Mouse (Mus musculus) hindbrain, embryonic 12.5 days (tissue): ENCODE results near the gene Tsc22d3. TPM values are rescaled to one million over a fixed set of nuclear protein-coding genes. Genes with fewer than 3 reads are reported as not detected.

Experiments used
- ATAC-seq: fragments of 200-750 bp; cut with Nextera tagmentation; 2 replicates; pipeline ENCODE4 v1.8.0; 2017; ENCODE audit warnings: moderate TSS enrichment; ENCODE audit not compliant: low FRiP score
- H3K27ac ChIP-seq: fragments of 300-500 bp; sonication (generic); 2 replicates; pipeline ENCODE4 v1.5.1; 2016; ENCODE audit warnings: mild to moderate bottlenecking
- H3K27me3 ChIP-seq: fragments of 300-500 bp; sonication (generic); 2 replicates; pipeline ENCODE4 v1.6.1; 2016; ENCODE audit warnings: mild to moderate bottlenecking
- H3K36me3 ChIP-seq: fragments of 300-500 bp; sonication (generic); 2 replicates; pipeline ENCODE4 v1.6.1; 2016; ENCODE audit warnings: mild to moderate bottlenecking
- H3K4me1 ChIP-seq: fragments of 300-500 bp; sonication (generic); 2 replicates; pipeline ENCODE4 v1.6.1; 2016
- H3K4me2 ChIP-seq: fragments of 300-500 bp; sonication (generic); replicated peaks from 2 replicates; pipeline ENCODE4 v1.6.1; 2016; ENCODE audit warnings: mild to moderate bottlenecking
- H3K4me3 ChIP-seq: fragments of 300-500 bp; sonication (generic); 2 replicates; pipeline ENCODE4 v1.5.1; 2016; ENCODE audit warnings: mild to moderate bottlenecking
- H3K9ac ChIP-seq: fragments of 300-500 bp; sonication (generic); 2 replicates; pipeline ENCODE4 v1.6.1; 2016; ENCODE audit warnings: mild to moderate bottlenecking, moderate library complexity
- H3K9me3 ChIP-seq: fragments of 300-500 bp; sonication (generic); replicated peaks from 2 replicates; pipeline ENCODE4 v1.6.1; 2016; ENCODE audit warnings: mild to moderate bottlenecking
- WGBS: fragments of 180-500 bp; shearing (Covaris S2); methylation state at CpG from one replicate; pipeline ENCODE4 v1.1.7; 2016; 5-methylcytosine and 5-hydroxymethylcytosine counted together
- polyA plus RNA-seq: library from polyadenylated mRNA; unstranded; fragments of >200 nt; fragmentation: Nextera tagmentation; extraction: Ambion mirVana; gene quantifications from 2 replicates; pipeline ENCODE4 v1.2.1, GENCODE M21; 2016

Gene Tsc22d3
- polyA plus RNA-seq, 1 experiment from 2014 or later: 119 TPM

GRCm38 (mm10) chrX:140590142-140590541 lies 10.3 kb downstream of the Tsc22d3 start:
- H3K27ac ChIP-seq: no peak overlapping the region
- no peaks in the 10 kb centered on the region for H3K36me3 ChIP-seq
- H3K4me2 ChIP-seq: no peak overlapping the region
- H3K9ac ChIP-seq: no peak overlapping the region
- H3K9me3 ChIP-seq: no peaks in the 10 kb centered on the region
- H3K27me3 ChIP-seq: peaks cover 32% of the 10 kb centered on the region
- no peak for ATAC-seq
- H3K4me1 ChIP-seq: no peaks in the 10 kb centered on the region
- 80% methylated on average over 2 of the region's 2 CpGs for WGBS
- H3K4me3 ChIP-seq: no peak overlapping the region

DNA sequence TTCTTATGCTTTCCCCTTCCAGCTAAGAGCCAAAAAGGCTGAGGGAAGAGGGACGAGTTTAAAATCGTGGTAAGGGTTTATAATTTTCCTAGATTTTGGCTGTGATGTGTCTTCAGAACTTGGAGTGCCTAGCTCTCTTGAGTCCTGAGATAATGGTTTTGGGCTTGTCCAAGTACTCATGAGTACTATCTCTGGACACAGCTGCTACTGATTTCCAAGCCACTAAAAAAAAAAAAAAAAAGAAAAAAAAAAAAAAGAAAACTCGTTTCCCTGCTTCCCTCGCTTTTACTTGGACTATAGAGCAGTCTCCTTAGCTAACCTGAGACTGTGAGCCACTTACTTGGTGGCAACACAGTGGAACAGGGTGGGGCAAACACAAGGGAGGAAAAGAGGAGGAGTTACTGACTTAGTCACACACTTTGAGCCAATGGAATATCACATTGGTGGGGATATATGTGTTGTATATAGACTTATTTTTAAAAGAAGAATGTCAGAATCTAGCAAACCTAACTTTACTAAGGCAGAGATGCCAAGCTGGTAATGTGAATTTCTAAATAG lies 11.2 kb downstream of the Tsc22d3 start:
- 80% methylated on average over 4 of the region's 4 CpGs for WGBS

GRCm38 (mm10) chrX:140588534-140588933 lies 11.9 kb downstream of the Tsc22d3 start:
- no peak for ATAC-seq
- 79% methylated on average over 5 of the region's 5 CpGs for WGBS

More for the DNA sequence above, 11.2 kb downstream of the Tsc22d3 start:
- Histone ChIP-seq H3K4me1 (no peaks in the 10 kb centered on the region), H3K4me3 (no peak overlapping the region), H3K27me3 (peaks cover 38% of the 10 kb centered on the region), H3K27ac (no peak overlapping the region), H3K36me3 (no peaks in the 10 kb centered on the region), H3K9ac (no peak overlapping the region), H3K9me3 (no peaks in the 10 kb centered on the region), H3K4me2 (no peak overlapping the region)
- ATAC-seq: no peak

DNA sequence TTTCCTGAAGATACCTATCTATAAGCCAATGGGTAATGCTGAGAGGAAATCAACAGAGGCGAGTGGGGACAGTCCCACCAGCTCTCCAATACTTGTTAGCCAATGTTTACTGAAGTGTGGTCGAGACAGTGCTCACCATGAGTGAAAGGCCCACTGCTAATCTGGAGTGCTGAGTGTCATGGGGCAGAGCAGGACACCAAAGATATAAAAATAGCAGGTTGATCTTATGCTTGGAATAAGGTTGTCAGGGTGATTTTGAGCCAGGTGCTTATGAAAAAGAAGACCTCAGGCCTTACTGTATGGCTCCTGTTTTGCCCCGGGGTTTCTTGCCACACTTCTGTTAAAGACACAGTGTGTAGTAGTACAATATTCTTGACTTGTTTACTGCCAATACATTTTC lies 20.0 kb downstream of the Tsc22d3 start:
- no peaks in the 10 kb centered on the region for H3K9me3 ChIP-seq
- no peaks in the 10 kb centered on the region for H3K4me1 ChIP-seq
- peaks cover 69% of the 10 kb centered on the region for H3K27me3 ChIP-seq
- H3K9ac ChIP-seq: no peak overlapping the region
- H3K36me3 ChIP-seq: no peaks in the 10 kb centered on the region
- no peak overlapping the region for H3K4me2 ChIP-seq
- no peak overlapping the region for H3K27ac ChIP-seq
- WGBS: 68% methylated on average over 3 of the region's 3 CpGs
- H3K4me3 ChIP-seq: no peak overlapping the region
- ATAC-seq: no peak

More at GRCm38 (mm10) chrX:140588534-140588933, 11.9 kb downstream of the Tsc22d3 start:
- peaks cover 43% of the 10 kb centered on the region for H3K27me3 ChIP-seq
- H3K4me1 ChIP-seq: no peaks in the 10 kb centered on the region
- H3K9me3 ChIP-seq: no peaks in the 10 kb centered on the region
- no peak overlapping the region for H3K4me3 ChIP-seq
- H3K27ac ChIP-seq: no peak overlapping the region
- no peak overlapping the region for H3K4me2 ChIP-seq
- H3K9ac ChIP-seq: no peak overlapping the region
- no peaks in the 10 kb centered on the region for H3K36me3 ChIP-seq

DNA sequence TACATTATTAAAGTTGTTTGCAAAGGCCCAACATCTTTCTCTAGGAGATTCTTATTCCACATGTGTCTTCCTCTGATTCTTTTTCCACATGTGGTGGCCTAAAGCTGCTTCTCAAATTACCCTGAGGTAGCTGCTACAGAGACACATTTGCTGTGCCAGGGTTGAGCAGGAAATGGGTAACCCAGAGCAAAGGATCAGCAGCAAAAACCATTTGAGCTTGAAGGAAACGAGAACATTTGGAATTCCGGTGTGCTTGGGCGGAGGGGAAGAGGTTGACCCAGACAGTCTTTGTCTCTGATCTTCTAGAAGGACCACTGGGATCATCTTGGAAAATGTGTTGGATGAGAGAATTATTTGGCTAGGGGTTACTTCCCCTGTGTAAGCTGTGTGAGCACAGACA lies 24.8 kb downstream of the Tsc22d3 start:
- no peak overlapping the region for H3K4me3 ChIP-seq
- ATAC-seq: no peak
- no peak overlapping the region for H3K9ac ChIP-seq
- H3K4me2 ChIP-seq: no peak overlapping the region
- no peaks in the 10 kb centered on the region for H3K36me3 ChIP-seq
- H3K27ac ChIP-seq: no peak overlapping the region
- peaks cover 72% of the 10 kb centered on the region for H3K27me3 ChIP-seq
- H3K4me1 ChIP-seq: no peaks in the 10 kb centered on the region
- no peaks in the 10 kb centered on the region for H3K9me3 ChIP-seq
- 83% methylated on average over 3 of the region's 3 CpGs for WGBS

DNA sequence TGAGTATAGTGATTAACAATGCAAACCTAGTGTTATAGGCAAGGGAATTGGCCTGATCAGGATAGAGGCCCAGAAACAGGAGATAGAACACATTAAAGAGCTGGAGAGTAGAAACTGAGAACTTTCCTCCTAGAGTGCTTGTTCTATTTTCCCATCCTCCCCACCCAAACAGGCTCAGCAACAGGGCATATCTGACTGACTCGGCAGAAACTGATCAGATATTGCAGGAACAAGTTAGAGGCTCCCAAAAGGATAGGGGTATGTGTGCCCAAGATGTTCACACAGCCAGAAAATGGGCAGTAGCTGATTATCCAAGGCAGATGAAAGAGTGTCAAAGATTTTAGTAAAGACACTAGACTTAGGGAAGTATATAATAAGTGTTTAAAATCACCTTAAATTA lies 25.3 kb downstream of the Tsc22d3 start:
- H3K9ac ChIP-seq: no peak overlapping the region
- H3K4me2 ChIP-seq: no peak overlapping the region
- no peaks in the 10 kb centered on the region for H3K9me3 ChIP-seq
- H3K27me3 ChIP-seq: peaks cover 73% of the 10 kb centered on the region
- 39% methylated on average over 1 of the region's 1 CpGs for WGBS
- H3K4me1 ChIP-seq: no peaks in the 10 kb centered on the region
- H3K27ac ChIP-seq: no peak overlapping the region
- no peaks in the 10 kb centered on the region for H3K36me3 ChIP-seq
- no peak overlapping the region for H3K4me3 ChIP-seq
- ATAC-seq: no peak

GRCm38 (mm10) chrX:140572702-140573338 lies 27.6 kb downstream of the Tsc22d3 start:
- Histone ChIP-seq H3K4me1 (no peaks in the 10 kb centered on the region), H3K27ac (no peak overlapping the region), H3K27me3 (peaks cover 83% of the 10 kb centered on the region), H3K9ac (no peak overlapping the region), H3K36me3 (no peaks in the 10 kb centered on the region), H3K4me3 (no peak overlapping the region), H3K9me3 (no peaks in the 10 kb centered on the region), H3K4me2 (no peak overlapping the region)
- no peak for ATAC-seq
- 43% methylated on average over 2 of the region's 2 CpGs for WGBS

GRCm38 (mm10) chrX:140569595-140569994 lies 30.9 kb downstream of the Tsc22d3 start:
- Histone ChIP-seq H3K36me3 (no peaks in the 10 kb centered on the region), H3K27ac (no peak overlapping the region), H3K27me3 (peaks cover 80% of the 10 kb centered on the region), H3K4me3 (no peak overlapping the region), H3K9ac (no peak overlapping the region), H3K4me1 (no peaks in the 10 kb centered on the region), H3K4me2 (no peak overlapping the region), H3K9me3 (no peaks in the 10 kb centered on the region)
- 89% methylated on average over 1 of the region's 1 CpGs for WGBS
- ATAC-seq: no peak

DNA sequence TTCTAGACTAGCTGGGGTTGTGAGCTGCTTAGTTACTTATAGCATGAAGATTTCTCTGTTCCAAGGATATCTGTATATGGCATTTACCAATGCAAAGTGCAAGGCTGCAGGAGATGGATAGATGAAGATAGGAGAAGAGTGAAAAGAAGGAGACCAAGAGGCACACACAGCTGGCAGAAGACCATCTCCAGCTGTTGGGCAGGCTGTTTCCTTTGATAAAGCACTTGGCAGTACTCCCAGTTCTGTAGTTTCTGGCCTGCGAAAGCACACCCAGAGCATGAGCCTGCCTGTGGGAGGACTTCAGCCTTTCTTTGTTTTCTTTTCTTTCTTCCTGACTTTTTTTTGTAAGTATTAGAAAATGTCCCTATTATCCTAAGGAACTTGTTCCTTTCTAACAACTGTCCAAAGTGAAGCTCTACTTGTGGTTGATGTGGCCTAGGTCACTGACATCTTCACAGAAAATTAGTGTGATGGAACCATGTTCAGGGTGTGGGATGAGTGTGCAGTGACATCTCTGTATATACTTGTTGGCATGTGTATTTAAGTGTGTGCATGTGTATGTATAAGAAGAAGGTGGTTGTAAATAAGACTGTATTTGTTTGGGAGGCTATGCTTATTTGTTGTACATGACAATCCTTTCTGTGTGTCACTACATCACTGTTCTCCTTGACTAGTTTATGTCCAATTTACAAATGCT lies 32.6 kb downstream of the Tsc22d3 start:
- H3K4me1 ChIP-seq: no peaks in the 10 kb centered on the region
- H3K36me3 ChIP-seq: no peaks in the 10 kb centered on the region
- ATAC-seq: no peak
- H3K4me3 ChIP-seq: no peak overlapping the region
- no peak overlapping the region for H3K4me2 ChIP-seq
- peaks cover 70% of the 10 kb centered on the region for H3K27me3 ChIP-seq
- no peak overlapping the region for H3K9ac ChIP-seq
- no peak overlapping the region for H3K27ac ChIP-seq
- WGBS: 75% methylated on average over 1 of the region's 1 CpGs
- H3K9me3 ChIP-seq: no peaks in the 10 kb centered on the region

- H3K27me3 ChIP-seq: peaks cover 58% of the 10 kb centered on the region
- no peak overlapping the region for H3K27ac ChIP-seq
- H3K4me1 ChIP-seq: no peaks in the 10 kb centered on the region
- H3K9ac ChIP-seq: no peak overlapping the region
- no peak overlapping the region for H3K4me2 ChIP-seq
- no peaks in the 10 kb centered on the region for H3K36me3 ChIP-seq
- no peak for ATAC-seq
- H3K9me3 ChIP-seq: no peaks in the 10 kb centered on the region
- 85% methylated on average over 2 of the region's 2 CpGs for WGBS
- H3K4me3 ChIP-seq: no peak overlapping the region
These were observed 34.7 kb downstream of the Tsc22d3 start for GRCm38 (mm10) chrX:140565759-140566158.

GRCm38 (mm10) chrX:140565212-140565611 lies 35.2 kb downstream of the Tsc22d3 start:
- no peak for ATAC-seq
- H3K9ac ChIP-seq: no peak overlapping the region
- H3K4me1 ChIP-seq: no peaks in the 10 kb centered on the region
- H3K27me3 ChIP-seq: peaks cover 55% of the 10 kb centered on the region
- no peak overlapping the region for H3K4me2 ChIP-seq
- 92% methylated on average over 3 of the region's 3 CpGs for WGBS
- no peak overlapping the region for H3K27ac ChIP-seq
- H3K36me3 ChIP-seq: no peaks in the 10 kb centered on the region
- H3K9me3 ChIP-seq: no peaks in the 10 kb centered on the region
- no peak overlapping the region for H3K4me3 ChIP-seq

DNA sequence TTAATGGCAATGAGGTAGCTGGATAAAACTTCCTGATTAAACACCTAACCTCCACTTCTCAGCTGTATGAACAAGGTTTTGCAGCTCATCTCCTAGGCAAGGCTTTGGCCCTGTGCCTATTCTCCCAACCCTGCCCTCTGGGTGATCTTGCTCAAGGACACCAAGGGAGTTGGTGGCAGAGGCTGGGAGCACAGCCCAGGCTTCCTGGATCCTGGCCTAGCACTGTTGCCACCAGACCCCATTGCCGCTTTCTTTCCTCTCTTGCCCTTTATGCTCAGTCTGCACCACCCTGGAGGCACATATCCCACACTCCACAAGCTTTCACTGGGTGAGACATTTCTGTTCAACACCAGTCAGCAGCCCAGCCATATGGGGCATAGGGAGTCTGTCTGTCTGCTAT lies 35.7 kb downstream of the Tsc22d3 start:
- Histone ChIP-seq H3K4me3 (no peak overlapping the region), H3K27me3 (peaks cover 51% of the 10 kb centered on the region), H3K9ac (no peak overlapping the region), H3K9me3 (no peaks in the 10 kb centered on the region), H3K36me3 (no peaks in the 10 kb centered on the region), H3K4me2 (no peak overlapping the region), H3K4me1 (no peaks in the 10 kb centered on the region), H3K27ac (no peak overlapping the region)
- WGBS: 86% methylated on average over 1 of the region's 1 CpGs
- ATAC-seq: no peak
